ENCODE assay signal across 13 mouse cellular contexts in genomic region chr12:112744891-112745580, GRCm38 (mm10). TPM values are rescaled to one million over a fixed set of nuclear protein-coding genes. Genes with fewer than 3 reads are reported as not detected.
DNase-seq lines count a peak whose midpoint lies in the region; ATAC-seq lines count a peak whose summit lies in the region.
"Had no signal": no experiment of that assay in that cellular context is flagged by ENCODE, and none has a peak within 500 bp of the region (broad histone marks: within the 10 kb centered on the region; RNA-seq: fewer than 3 reads in every experiment).

No protein-coding gene starts in this region.

- intact Hi-C loops in heart, postnatal 10 days (cut with DNase I): no loop called here

- 83% methylated on average over 10 of the region's 10 CpGs for WGBS in heart, embryonic 10.5 days
- WGBS in kidney, embryonic 14.5 days: 86% methylated on average over 10 of the region's 10 CpGs

- no peak overlapping the region for H3K4me3 ChIP-seq in heart, embryonic 10.5 days
- no peak overlapping the region for H3K4me3 ChIP-seq in kidney, embryonic 14.5 days (ENCODE audit: low read length)
- H3K4me3 ChIP-seq: embryonic facial prominence, embryonic 12.5 days; forebrain, embryonic 15.5 days; liver, embryonic 15.5 days had no signal

- no peaks in the 10 kb centered on the region for H3K27me3 ChIP-seq in heart, embryonic 10.5 days (ENCODE audit: insufficient read depth, poor library complexity, severe bottlenecking)
- H3K27me3 ChIP-seq in kidney, embryonic 14.5 days (ENCODE audit: control insufficient read depth, insufficient read depth, low read length): no peaks in the 10 kb centered on the region
- H3K27me3 ChIP-seq: embryonic facial prominence, embryonic 12.5 days; forebrain, embryonic 15.5 days; liver, embryonic 15.5 days had no signal

- H3K27ac ChIP-seq in heart, embryonic 10.5 days: 0 out of 2 replicates have a peak overlapping the region, but pooled peaks have one; percentile 13
- H3K27ac ChIP-seq in kidney, embryonic 14.5 days (ENCODE audit: low read depth, low read length): no peak overlapping the region
- H3K27ac ChIP-seq: embryonic facial prominence, embryonic 12.5 days; forebrain, embryonic 15.5 days; liver, embryonic 15.5 days had no signal

- H3K9me3 ChIP-seq in heart, embryonic 10.5 days: no peaks in the 10 kb centered on the region
- no peaks in the 10 kb centered on the region for H3K9me3 ChIP-seq in kidney, embryonic 14.5 days (ENCODE audit: control insufficient read depth, low read length)
- H3K9me3 ChIP-seq: embryonic facial prominence, embryonic 12.5 days; forebrain, embryonic 15.5 days; liver, embryonic 15.5 days had no signal

- peak; percentile 2 for DNase-seq in adrenal gland, postnatal 25 days
- DNase-seq in adrenal gland, postnatal 36 days: no peak
- DNase-seq in heart, embryonic 10.5 days (ENCODE audit: low spot score): no peak
- no peak for DNase-seq in heart, postnatal 10 days
- no peak for DNase-seq in kidney, adult 8-10 months
- peak; percentile 21 for DNase-seq in right cerebral cortex, postnatal 14 days
- DNase-seq in right cerebral cortex, adult 18-20 months: no peak
- DNase-seq: right cerebral cortex, postnatal 4 days had no signal

- H3K9ac ChIP-seq in kidney, embryonic 14.5 days (ENCODE audit: low read depth, low read length): peak overlapping the region; percentile 23; the same call in 1 of the 2 replicates
- H3K9ac ChIP-seq: embryonic facial prominence, embryonic 12.5 days; forebrain, embryonic 15.5 days; liver, embryonic 15.5 days had no signal

- H3K4me2 ChIP-seq in kidney, embryonic 14.5 days (replicated peaks; ENCODE audit: low read depth, low read length): no peak overlapping the region
- H3K4me2 ChIP-seq: embryonic facial prominence, embryonic 12.5 days; forebrain, embryonic 15.5 days; liver, embryonic 15.5 days had no signal

- ATAC-seq in kidney, embryonic 14.5 days (ENCODE audit: low FRiP score, low TSS enrichment): no peak
- ATAC-seq: forebrain, embryonic 15.5 days; intestine, embryonic 16.5 days had no signal

- H3K4me1 ChIP-seq in heart, embryonic 10.5 days: peaks cover 47% of the 10 kb centered on the region
- 0 out of 2 replicates have a peak, but pooled peaks cover 5% of the 10 kb centered on the region for H3K4me1 ChIP-seq in kidney, embryonic 14.5 days (ENCODE audit: control insufficient read depth, insufficient read depth, low read length)

- H3K36me3 ChIP-seq in heart, embryonic 10.5 days: 0 out of 2 replicates have a peak, but pooled peaks cover 6% of the 10 kb centered on the region
- H3K36me3 ChIP-seq in kidney, embryonic 14.5 days (ENCODE audit: control insufficient read depth, insufficient read depth, low read length): peaks cover 31% of the 10 kb centered on the region
- H3K36me3 ChIP-seq: liver, embryonic 15.5 days had no signal

RNA-seq across cellular contexts. Expression of gene Pld4, which starts 15.4 kb away (rescaled TPM):
- 6.4 and 6.8 TPM in 2 replicates for total RNA-seq in adrenal gland, postnatal 25 days (2021)
- 10 to 100 TPM in 1 of 2 experiments, 1 to 10 TPM in 1; 7.5 to 11.9 TPM for total RNA-seq in adrenal gland, postnatal 36 days (2021)
- polyA plus RNA-seq in heart, embryonic 10.5 days (2016; fragmentation: Nextera tagmentation; extraction: Ambion mirVana): 0.57 and 2.9 TPM in 2 replicates
- total RNA-seq in heart, postnatal 10 days (2021): 1 to 10 TPM; 5.7 to 5.8 TPM
- 4.8 and 7.8 TPM in 2 replicates for polyA plus RNA-seq in kidney, embryonic 14.5 days (2014; fragmentation: Nextera tagmentation; extraction: Ambion mirVana)

RNA-seq across cellular contexts. Expression of gene Cep170b, which starts 24.8 kb away (rescaled TPM):
- total RNA-seq in adrenal gland, postnatal 25 days (2021): 42.4 and 58.1 TPM in 2 replicates
- 10 to 100 TPM; 41.5 to 48.8 TPM for total RNA-seq in adrenal gland, postnatal 36 days (2021)
- 3.9 and 6.6 TPM in 2 replicates for polyA plus RNA-seq in heart, embryonic 10.5 days (2016; fragmentation: Nextera tagmentation; extraction: Ambion mirVana)
- total RNA-seq in heart, postnatal 10 days (2021): 10 to 100 TPM; 11.3 to 11.9 TPM
- polyA plus RNA-seq in kidney, embryonic 14.5 days (2014; fragmentation: Nextera tagmentation; extraction: Ambion mirVana): 11.5 and 15.1 TPM in 2 replicates

RNA-seq across cellular contexts. Expression of gene Ahnak2, which starts 57.4 kb away (rescaled TPM):
- 5.1 and 5.7 TPM in 2 replicates for total RNA-seq in adrenal gland, postnatal 25 days (2021)
- 1 to 10 TPM; 7.5 to 7.7 TPM for total RNA-seq in adrenal gland, postnatal 36 days (2021)
- 0.53 and 0.71 TPM in 2 replicates for polyA plus RNA-seq in heart, embryonic 10.5 days (2016; fragmentation: Nextera tagmentation; extraction: Ambion mirVana)
- total RNA-seq in heart, postnatal 10 days (2021): 10 to 100 TPM; 13.6 to 17.4 TPM
- 0.53 and 0.86 TPM in 2 replicates for polyA plus RNA-seq in kidney, embryonic 14.5 days (2014; fragmentation: Nextera tagmentation; extraction: Ambion mirVana)

Comparison
In these comparisons a context has a peak if more than half of its experiments do, and no peak if none do; other contexts are left out.
1. DNase-seq: peak in adrenal gland, postnatal 25 days (single experiment) and right cerebral cortex, postnatal 14 days (single experiment); none in adrenal gland, postnatal 36 days (0 of 2), heart, embryonic 10.5 days (single experiment), heart, postnatal 10 days (0 of 2), kidney, adult 8-10 months (0 of 2) and right cerebral cortex, adult 18-20 months (single experiment).